Mouse (Mus musculus) forelimb bud, embryonic 11.5 days (tissue): ENCODE measurements at regions not wholly inside any gene's neighbourhood (a gene's known extent, or its start where the extent isn't known, plus 50 kb on each side); places are given as distances from the start of the nearest gene placed in this dataset.

Experiments used
- DNase-seq: peaks from one replicate; pipeline ENCODE4 v3.0.0-alpha.2; 2012; ENCODE audit warnings: low read depth, low spot score

DNA sequence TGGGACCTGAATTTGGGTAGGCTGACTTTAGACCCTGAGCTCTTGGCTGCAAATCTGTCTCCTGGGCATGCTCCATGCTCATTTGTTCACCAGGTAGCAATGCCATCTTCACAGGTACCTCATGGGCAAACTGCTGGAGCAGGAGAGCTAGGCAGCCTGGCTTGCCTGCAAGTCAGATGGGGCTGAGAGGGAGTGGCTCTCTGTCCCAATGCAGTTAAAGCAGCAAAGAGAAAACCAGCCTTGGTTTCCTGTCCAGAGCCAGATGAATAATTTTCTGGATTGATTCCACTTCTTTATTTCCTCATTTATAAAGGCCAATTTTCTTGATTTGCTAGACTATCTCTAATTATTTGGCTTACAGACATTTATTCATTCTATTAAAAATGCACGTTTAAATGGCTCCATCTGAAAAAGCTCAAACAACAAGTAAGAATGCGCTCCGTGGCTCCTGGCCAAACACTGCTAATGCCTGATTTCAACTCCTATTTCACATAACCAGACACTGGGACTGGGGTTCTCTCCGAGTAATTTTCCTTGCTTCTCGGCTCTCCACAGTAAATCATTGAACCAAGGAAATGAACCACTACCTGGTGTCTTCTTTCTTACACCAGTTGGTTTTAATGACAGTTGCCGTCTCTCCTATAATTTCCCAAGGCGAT is 60.5 kb downstream of the Rsl24d1 start:
- no peak for DNase-seq

GRCm38 (mm10) chr9:73176645-73177044 is 63.4 kb downstream of the Rsl24d1 start:
- DNase-seq, result no peak

DNA sequence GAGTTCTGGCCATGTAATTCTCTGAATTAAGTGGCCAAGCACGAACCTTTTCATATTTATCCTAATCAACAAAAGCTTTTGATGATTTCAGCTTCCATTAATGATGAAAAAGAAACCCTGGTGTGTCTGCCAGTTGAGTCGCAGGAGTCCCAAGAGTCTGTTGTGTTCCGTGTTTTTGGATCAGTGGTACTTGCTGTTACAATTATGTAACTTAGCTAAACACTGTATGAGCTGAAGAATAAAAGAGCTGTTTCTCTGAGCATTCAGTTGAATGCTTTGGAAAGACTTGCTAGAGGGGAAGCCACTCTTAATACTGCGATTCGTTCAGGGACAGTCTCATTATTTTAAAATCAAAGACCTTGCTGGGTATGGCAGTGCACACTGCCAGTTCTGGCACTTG is 70.1 kb downstream of the Rsl24d1 start:
- no peak for DNase-seq

DNA sequence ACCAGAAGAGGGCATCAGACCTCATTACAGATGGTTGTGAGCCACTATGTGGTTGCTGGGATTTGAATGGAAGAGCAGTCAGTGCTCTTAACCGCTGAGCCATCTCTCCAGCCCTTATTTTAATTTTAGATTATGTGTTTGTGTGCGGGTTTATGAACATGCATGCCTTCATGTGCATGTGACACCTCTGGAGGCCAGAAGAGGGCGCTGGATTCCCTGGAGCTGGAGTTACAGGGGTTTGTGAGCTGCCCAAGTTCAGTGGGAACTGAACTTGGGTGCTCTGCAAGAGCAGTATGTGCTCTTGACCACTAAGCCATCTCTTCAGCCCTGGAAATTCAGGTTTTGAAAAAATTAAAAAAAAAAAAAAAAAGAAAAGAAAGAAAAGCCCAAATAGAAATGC is 71.7 kb downstream of the Rsl24d1 start:
- DNase-seq, result no peak

GRCm38 (mm10) chr9:73192271-73192785 is 79.1 kb downstream of the Rsl24d1 start:
- peak; percentile 29 for DNase-seq

DNA sequence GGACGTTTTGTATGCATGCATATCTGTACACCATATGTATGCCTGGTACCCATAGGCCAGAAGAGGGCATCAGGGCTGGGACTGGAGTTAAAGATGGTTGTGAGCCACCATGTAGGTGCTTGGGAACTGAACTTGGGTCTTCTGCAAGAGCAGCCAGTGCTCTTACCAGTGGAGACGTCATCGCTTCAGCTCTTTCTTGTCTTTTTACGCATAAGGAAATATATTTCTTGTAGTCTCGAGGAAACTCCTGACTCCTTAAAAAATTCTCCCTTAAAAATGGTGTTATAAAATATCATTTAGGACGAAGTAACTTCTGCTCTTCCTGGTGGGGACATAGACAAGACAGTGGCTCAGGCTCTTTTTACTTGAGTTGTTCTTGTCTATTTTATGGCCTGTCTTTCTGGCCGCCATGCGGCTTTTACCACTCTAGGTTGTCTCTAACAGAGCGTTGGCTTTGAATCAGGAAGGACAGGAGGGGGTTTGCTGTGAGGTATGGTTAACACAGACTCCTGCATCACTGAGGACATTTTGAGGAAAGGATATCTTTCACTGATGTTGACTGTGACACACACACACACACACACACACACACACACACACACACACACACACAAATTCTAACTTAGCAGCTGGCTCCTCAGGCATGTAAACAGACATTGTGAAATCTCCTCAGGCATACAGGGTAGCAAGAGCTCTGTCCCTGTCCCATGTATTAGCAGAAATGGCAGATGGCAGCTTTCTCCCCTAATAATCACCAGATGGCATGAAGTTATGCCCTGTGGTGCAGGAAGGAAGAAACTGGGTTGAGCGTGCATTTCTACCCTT is 85.2 kb downstream of the Rsl24d1 start:
- DNase-seq, result no peak

DNA sequence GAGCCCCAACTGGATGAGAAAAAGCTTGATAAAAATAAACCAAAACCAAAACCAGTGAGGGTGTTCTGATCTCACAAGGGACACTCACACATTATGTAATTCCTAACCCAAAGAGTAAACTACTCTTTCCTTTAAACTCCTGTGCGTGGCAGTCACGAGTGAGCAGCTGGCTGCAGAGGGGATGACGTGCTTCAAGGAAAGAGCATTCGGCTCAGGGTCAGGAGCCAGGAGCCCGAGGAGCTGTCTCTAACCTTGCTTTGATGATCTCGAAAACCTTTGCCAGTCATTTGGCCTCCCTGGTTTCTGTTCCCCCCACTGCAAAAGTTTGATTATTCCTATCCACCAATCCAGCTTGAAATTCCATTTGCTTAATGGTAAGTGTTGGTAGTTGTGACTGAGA is 109.9 kb downstream of the Rsl24d1 start:
- no peak for DNase-seq

DNA sequence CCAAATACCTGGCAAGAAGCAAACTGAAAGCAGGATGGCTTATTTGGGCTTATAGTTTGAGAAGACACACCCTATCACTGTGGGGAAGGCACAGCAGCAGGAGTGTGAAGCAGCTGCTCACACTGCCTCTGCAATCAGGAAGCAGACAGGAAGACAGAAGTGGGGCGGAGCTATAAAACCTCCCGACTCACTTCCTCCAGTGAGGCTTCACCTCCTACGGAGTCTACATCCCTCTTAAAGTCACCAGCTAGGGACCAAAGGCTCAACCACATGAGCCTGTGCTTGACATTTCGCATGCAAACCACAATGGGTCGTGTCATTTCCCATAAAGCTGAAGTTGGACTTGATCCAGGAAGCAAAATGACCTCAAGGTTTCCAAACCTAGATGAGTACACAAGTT is 127.0 kb downstream of the Rsl24d1 start:
- DNase-seq, result no peak

DNA sequence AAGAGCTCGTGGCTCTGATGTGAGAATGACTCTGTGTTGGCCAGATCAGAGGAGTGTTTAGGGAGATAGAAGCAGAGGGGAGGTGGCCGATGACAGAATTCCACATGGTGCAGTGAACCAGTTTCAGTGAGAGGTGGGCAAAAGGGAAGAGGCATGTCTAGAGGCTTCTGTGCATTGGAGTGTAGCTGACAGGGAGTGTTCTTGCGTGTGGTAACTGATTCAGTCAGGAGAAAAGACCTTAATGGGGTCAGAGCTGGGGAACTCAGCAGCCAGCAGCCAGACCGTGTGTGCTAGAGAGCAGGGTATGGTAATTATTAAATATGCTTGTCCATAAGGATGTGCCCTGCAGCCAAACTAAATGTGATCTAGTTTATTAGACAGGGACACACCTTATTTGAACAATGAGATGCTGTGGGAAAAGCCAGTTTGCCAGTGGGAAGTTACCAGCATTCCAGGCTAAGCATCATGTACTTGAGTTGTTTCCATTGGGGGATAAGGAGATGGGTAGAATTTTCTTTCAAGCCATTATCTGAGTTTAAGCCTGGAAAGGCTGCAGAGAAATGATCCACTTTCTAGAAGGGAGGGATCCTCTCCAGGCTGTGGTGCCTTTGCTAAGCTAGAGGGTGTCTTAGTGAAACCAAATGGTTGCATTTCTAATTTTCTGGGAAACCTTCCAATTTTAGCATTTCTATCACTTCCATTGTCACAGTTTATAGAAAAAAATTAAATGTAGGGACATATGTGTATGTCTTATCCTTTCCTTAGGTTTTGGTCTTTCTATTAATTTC is 129.5 kb downstream of the Rsl24d1 start:
- DNase-seq, result no peak

DNA sequence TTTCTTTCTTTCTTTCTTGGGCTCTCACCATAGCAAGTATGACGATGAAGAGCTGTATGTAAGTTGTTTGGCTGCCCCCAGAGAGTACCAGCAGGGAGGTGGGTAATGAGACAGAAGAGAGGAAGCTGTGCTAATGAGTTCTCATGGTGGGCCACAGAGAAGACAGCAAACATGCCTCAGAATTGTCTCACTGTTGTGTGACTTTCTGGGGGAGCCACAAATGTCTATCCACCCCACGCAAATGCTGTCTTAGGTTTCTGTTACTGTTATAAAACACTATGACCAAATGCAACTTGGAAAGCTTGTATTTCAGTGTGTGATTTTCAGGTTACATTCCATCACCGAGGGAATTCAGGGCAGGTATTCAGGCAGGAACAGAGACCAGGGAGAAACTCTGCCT is 131.0 kb downstream of the Rsl24d1 start:
- no peak for DNase-seq

DNA sequence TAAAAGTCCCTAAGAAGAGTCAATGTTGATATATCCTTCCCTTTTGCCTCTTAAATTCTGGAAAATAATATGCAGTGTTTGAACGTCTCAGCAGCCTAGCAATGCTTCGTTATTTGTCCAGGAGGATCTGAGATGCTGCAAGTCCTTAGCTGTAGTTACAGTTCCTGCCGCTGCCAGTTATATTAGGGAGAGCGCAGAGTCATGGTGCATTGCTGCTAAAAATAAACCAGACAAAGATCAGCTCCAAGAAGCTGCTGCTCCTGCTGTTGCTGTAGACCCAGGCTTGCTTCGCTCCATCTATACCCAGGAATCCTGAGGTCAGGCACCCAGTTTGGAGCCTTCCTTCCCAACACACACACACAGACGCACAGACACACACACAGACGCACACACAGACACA is 132.3 kb downstream of the Rsl24d1 start:
- no peak for DNase-seq

DNA sequence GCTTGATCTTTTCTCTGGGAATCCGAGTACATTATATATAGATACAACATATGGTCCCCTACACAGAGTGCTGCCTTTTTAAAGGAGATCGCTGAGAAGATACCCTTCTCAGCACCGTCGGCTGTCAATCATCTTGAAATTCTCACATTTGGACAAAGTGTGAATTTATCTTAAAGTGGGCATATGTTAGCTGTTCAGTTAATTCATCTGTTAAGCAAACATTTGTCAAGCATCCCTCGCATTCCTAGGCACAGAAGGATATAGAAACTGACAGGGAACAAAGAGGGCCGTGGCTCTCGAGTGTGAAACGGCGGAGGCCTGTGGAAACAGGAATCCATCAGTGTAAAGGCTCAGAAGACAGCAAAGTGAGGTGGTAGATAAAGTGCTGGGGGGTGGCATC is 144.9 kb downstream of the Rsl24d1 start:
- DNase-seq, result no peak

DNA sequence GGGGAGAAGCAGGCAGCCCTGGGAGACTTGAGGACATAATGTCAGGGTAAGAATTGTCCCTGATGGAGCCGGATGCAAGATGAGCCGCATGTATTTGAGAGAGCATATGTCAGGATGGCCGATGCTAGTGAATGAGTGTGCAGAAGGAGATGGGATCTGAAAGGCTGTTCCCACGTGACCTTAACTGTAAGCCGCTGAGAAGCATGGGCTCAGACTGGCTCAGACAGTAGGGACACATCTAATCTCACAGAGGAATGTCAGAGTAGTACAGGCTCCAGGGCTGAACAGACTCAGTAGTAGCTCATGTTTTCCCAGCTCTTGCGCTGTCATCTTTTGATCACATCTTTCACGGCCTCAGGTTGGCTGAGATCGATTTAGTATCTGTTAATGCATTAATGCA is 145.4 kb downstream of the Rsl24d1 start:
- no peak for DNase-seq

- no peak for DNase-seq
Measured at GRCm38 (mm10) chr9:73262711-73263110, 149.5 kb downstream of the Rsl24d1 start.

DNA sequence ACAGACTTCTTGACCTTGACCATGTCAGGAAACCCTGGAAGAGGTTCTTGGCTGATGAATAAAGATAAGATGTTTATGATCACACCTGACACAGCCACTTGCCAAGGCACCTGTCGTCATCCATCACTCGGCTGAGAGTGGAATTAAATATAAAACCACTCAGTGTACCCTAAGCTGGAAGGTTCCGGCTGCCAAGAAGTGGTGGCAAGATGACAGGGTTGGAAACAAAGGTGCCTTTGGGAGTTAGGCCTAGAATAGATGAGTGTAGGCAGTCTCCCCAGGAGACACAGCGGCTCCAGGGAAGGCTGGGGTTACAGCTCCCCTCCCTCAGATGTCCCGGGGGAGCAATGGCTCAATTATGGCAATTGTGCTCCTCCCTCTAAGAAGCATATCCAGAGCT is 157.0 kb downstream of the Rsl24d1 start:
- no peak for DNase-seq

DNA sequence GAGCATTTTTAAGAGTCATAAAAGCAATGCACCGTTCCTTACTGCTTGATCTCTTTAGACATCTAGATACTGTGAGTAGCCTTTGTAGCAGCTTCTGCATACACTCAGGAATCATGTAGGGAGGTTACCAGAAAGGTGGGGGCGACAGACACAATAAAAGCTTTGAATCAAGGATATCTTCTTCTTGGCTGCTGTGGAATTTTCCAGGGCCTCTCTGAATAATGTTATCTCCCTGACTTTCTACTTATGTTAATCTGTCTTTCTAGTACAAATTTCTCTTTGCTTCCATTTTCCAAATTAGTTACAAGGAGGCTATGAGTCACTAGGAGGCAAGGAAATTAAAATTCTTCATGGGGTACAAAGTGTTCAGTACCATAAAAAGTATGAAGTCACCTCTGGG is 159.4 kb downstream of the Rsl24d1 start:
- DNase-seq, result no peak

GRCm38 (mm10) chr9:73273681-73274080 is 160.5 kb downstream of the Rsl24d1 start:
- no peak for DNase-seq

GRCm38 (mm10) chr9:73275671-73276070 is 162.4 kb downstream of the Rsl24d1 start:
- no peak for DNase-seq

GRCm38 (mm10) chr9:73295287-73295686 is 182.1 kb downstream of the Rsl24d1 start:
- no peak for DNase-seq

- peak; percentile 28 for DNase-seq
Measured at GRCm38 (mm10) chr9:73302156-73302918, 189.1 kb downstream of the Rsl24d1 start.

- no peak for DNase-seq
Measured at GRCm38 (mm10) chr9:73317048-73317447, 203.8 kb downstream of the Rsl24d1 start.
